Mouse (Mus musculus) heart, postnatal 0 days (tissue): Measurements from ENCODE around the gene Epo.

Experiments
- CTCF ChIP-seq: IDR thresholded peaks from 2 replicates; pipeline ENCODE4 v1.5.1; 2016; ENCODE audit warnings: antibody characterized with exemption, control low read depth, low read depth
- EP300 ChIP-seq: IDR thresholded peaks from 2 replicates; pipeline ENCODE4 v1.6.1; 2016; ENCODE audit warnings: antibody characterized with exemption, low read depth

DNA sequence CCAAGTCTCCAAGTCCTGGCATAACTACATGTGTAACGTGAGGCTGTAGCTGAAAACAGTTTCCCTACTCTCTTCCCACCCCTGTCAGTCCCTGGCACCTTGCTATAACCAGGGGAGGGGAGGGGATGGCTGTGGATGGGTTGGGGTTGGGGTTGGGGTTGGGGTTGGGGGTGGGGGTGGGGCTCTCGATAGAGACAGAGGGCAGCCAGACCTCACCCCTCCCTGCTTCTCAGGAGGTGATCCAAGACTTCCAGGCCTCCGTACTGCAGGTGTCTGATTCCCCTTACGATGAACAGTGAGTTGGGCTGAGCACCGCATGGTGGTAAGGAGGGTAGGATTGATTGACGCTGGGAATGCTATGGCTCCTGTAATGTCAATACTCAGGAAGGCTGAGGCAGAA, 32.7 kb upstream of the Epo start:
- no peak for TF ChIP-seq EP300
- no peak for TF ChIP-seq CTCF
